Mouse (Mus musculus): ENCODE data around the gene Atp5g2. TPM values are rescaled to one million over a fixed set of nuclear protein-coding genes. Genes with fewer than 3 reads are reported as not detected.

The Atp5g2 gene
- total RNA-seq, 1 experiment, result 448 TPM

DNA sequence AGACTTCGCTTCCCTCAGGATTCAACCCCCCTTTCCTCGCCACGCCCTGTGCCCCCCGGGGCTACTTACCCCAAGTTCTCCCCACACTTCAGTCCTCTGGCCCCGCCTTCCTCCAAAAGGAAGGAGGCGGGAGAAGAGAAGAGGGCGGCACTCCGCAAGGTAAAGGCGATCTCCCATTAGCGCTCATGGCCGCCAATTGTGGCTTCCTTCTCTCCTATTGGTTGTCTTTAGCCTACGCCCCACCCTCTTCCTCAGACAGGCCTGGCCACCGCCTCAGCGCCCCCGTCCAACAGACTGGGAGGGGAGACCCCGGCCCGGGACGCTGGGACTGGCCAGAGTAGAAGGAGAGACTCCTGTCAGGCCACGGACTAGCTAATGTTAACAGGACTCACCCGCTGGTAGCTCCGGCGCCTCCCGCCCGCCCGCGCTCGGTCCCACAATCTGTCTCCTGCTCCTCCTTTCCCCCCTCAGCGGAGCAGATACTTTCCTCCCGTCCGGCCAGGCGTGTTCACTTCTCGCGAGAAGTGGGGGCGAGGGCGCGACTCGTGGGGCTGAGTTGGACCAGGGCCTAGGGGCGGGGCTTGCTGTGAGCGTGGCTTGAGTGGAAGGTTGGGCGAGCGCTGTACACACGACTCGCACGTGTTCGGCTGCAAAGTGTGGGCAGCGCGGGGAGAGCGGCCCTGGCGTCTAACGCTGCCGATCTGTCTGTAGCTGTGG is 47.0 kb downstream of the Atp5g2 start, which contains the start of the genes Gm28047 and Atf7:
TSS of gene Gm28047 (minus strand) at position 98 of the 717 bp plus-strand sequence.
TSS of gene Atf7 (minus strand) at position 495 of the 717 bp plus-strand sequence.
- Histone ChIP-seq H3K36me3 (ENCODE audit: control insufficient read depth, insufficient read depth, low read length, poor library complexity, severe bottlenecking) (no peaks in the 10 kb centered on the region), H3K27ac (ENCODE audit: insufficient read depth, low read depth, low read length, poor library complexity, severe bottlenecking) (peak within 1 kb of the TSS; percentile 93), H3K9ac (ENCODE audit: insufficient read depth, low read depth, low read length, poor library complexity, severe bottlenecking) (peak within 1 kb of the TSS; percentile 92), H3K4me3 (ENCODE audit: insufficient read depth in 1 of 2, low read depth in 1 of 2, low read length in 2 of 2, poor library complexity in 1 of 2, severe bottlenecking in 1 of 2) (peak within 1 kb of the TSS; percentile 81 to 87), H3K9me3 (ENCODE audit: control insufficient read depth, insufficient read depth, low read depth, low read length) (no peaks in the 10 kb centered on the region), H3K4me1 (ENCODE audit: control insufficient read depth in 2 of 2, insufficient read depth in 2 of 2, low read length in 2 of 2, poor library complexity in 1 of 2) (peaks cover 2% of the 10 kb centered on the region in 2 experiments; a peak in 1 of 4 replicates)
- no peak for TF ChIP-seq ZNF384 (IDR thresholded peaks at IDR 0.05; ENCODE audit: low read depth, low read length)
- no peak for TF ChIP-seq ZC3H11A (IDR thresholded peaks at IDR 0.05; ENCODE audit: borderline replicate concordance, low read depth, low read length)
- TF ChIP-seq MAFK (IDR thresholded peaks at IDR 0.05; ENCODE audit: insufficient read depth, low read depth, low read length), result no peak
- TF ChIP-seq HCFC1 (IDR thresholded peaks at IDR 0.05; ENCODE audit: borderline replicate concordance, insufficient read depth, low read length), result peak; percentile 11; the same call in 1 of the 2 replicates
- peak; percentile 96 for TF ChIP-seq CHD2 (IDR thresholded peaks at IDR 0.05; ENCODE audit: low read depth, low read length)
- peak; percentile 99 for DNase-seq (ENCODE audit: low read depth, low spot score)
- in situ Hi-C loops (cut with MboI; ENCODE audit: low sequenced_read_pairs in 2 of 2, unreplicated experiment in 2 of 2), result no loop called here

- peaks cover 2% of the 10 kb centered on the region in 2 experiments; a peak in 1 of 4 replicates for H3K4me1 ChIP-seq (ENCODE audit: control insufficient read depth in 2 of 2, insufficient read depth in 2 of 2, low read length in 2 of 2, poor library complexity in 1 of 2)
- H3K27ac ChIP-seq (ENCODE audit: insufficient read depth, low read depth, low read length, poor library complexity, severe bottlenecking), result no peak overlapping the region
- in situ Hi-C loops (cut with MboI; ENCODE audit: low sequenced_read_pairs in 2 of 2, unreplicated experiment in 2 of 2), result no loop called here
- DNase-seq (ENCODE audit: low read depth, low spot score), result no peak
- H3K4me3 ChIP-seq (ENCODE audit: insufficient read depth in 1 of 2, low read depth in 1 of 2, low read length in 2 of 2, poor library complexity in 1 of 2, severe bottlenecking in 1 of 2), result peak overlapping the region; percentile 81 to 87
- H3K9me3 ChIP-seq (ENCODE audit: control insufficient read depth, insufficient read depth, low read depth, low read length), result no peaks in the 10 kb centered on the region
- peak overlapping the region; percentile 91 for H3K9ac ChIP-seq (ENCODE audit: insufficient read depth, low read depth, low read length, poor library complexity, severe bottlenecking)
- no peak for TF ChIP-seq CHD2 (IDR thresholded peaks at IDR 0.05; ENCODE audit: low read depth, low read length)
- TF ChIP-seq MAFK (IDR thresholded peaks at IDR 0.05; ENCODE audit: insufficient read depth, low read depth, low read length), result no peak
- no peak for TF ChIP-seq ZC3H11A (IDR thresholded peaks at IDR 0.05; ENCODE audit: borderline replicate concordance, low read depth, low read length)
- no peak for TF ChIP-seq ZNF384 (IDR thresholded peaks at IDR 0.05; ENCODE audit: low read depth, low read length)
- TF ChIP-seq HCFC1 (IDR thresholded peaks at IDR 0.05; ENCODE audit: borderline replicate concordance, insufficient read depth, low read length), result no peak
- H3K36me3 ChIP-seq (ENCODE audit: control insufficient read depth, insufficient read depth, low read length, poor library complexity, severe bottlenecking), result no peaks in the 10 kb centered on the region
Measured at GRCm38 (mm10) chr15:102624291-102624969, 47.7 kb downstream of the Atp5g2 start.

GRCm38 (mm10) chr15:102623121-102623520 is 49.0 kb downstream of the Atp5g2 start:
- Histone ChIP-seq H3K27ac (ENCODE audit: insufficient read depth, low read depth, low read length, poor library complexity, severe bottlenecking) (no peak overlapping the region), H3K9ac (ENCODE audit: insufficient read depth, low read depth, low read length, poor library complexity, severe bottlenecking) (no peak overlapping the region), H3K36me3 (ENCODE audit: control insufficient read depth, insufficient read depth, low read length, poor library complexity, severe bottlenecking) (no peaks in the 10 kb centered on the region), H3K4me3 (ENCODE audit: insufficient read depth in 1 of 2, low read depth in 1 of 2, low read length in 2 of 2, poor library complexity in 1 of 2, severe bottlenecking in 1 of 2) (no peak overlapping the region), H3K9me3 (ENCODE audit: control insufficient read depth, insufficient read depth, low read depth, low read length) (no peaks in the 10 kb centered on the region), H3K4me1 (ENCODE audit: control insufficient read depth in 2 of 2, insufficient read depth in 2 of 2, low read length in 2 of 2, poor library complexity in 1 of 2) (peaks cover 2% of the 10 kb centered on the region in 2 experiments; a peak in 1 of 4 replicates)
- TF ChIP-seq MAFK (IDR thresholded peaks at IDR 0.05; ENCODE audit: insufficient read depth, low read depth, low read length) (no peak), ZNF384 (IDR thresholded peaks at IDR 0.05; ENCODE audit: low read depth, low read length) (no peak), HCFC1 (IDR thresholded peaks at IDR 0.05; ENCODE audit: borderline replicate concordance, insufficient read depth, low read length) (no peak), ZC3H11A (IDR thresholded peaks at IDR 0.05; ENCODE audit: borderline replicate concordance, low read depth, low read length) (no peak), CHD2 (IDR thresholded peaks at IDR 0.05; ENCODE audit: low read depth, low read length) (no peak)
- no peak for DNase-seq (ENCODE audit: low read depth, low spot score)
- in situ Hi-C loops (cut with MboI; ENCODE audit: low sequenced_read_pairs in 2 of 2, unreplicated experiment in 2 of 2), result no loop called here

DNA sequence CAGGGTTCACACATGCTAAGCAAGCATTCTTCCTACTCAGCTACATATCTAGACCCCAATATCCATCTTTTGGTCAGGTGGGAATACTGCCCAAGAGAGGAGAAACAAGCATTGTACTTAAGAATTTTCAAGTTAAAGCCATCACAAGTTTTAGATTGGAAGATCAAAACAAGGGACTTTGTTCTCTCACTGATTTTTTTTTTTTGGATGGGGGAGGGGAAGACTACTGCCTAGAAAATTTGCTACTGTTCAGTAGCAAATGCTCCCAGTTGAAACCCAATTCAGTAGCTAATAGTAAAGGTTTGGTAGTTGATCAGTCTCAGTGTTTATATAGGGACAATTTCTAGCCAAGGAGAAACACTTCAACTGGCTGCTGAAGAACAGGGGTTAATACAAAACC is 49.6 kb downstream of the Atp5g2 start:
- Histone ChIP-seq H3K9me3 (ENCODE audit: control insufficient read depth, insufficient read depth, low read depth, low read length) (no peaks in the 10 kb centered on the region), H3K27ac (ENCODE audit: insufficient read depth, low read depth, low read length, poor library complexity, severe bottlenecking) (no peak overlapping the region), H3K9ac (ENCODE audit: insufficient read depth, low read depth, low read length, poor library complexity, severe bottlenecking) (no peak overlapping the region), H3K4me1 (ENCODE audit: control insufficient read depth in 2 of 2, insufficient read depth in 2 of 2, low read length in 2 of 2, poor library complexity in 1 of 2) (peaks cover 2% of the 10 kb centered on the region in 2 experiments; a peak in 1 of 4 replicates), H3K36me3 (ENCODE audit: control insufficient read depth, insufficient read depth, low read length, poor library complexity, severe bottlenecking) (no peaks in the 10 kb centered on the region), H3K4me3 (ENCODE audit: insufficient read depth in 1 of 2, low read depth in 1 of 2, low read length in 2 of 2, poor library complexity in 1 of 2, severe bottlenecking in 1 of 2) (no peak overlapping the region)
- TF ChIP-seq ZNF384 (IDR thresholded peaks at IDR 0.05; ENCODE audit: low read depth, low read length) (no peak), ZC3H11A (IDR thresholded peaks at IDR 0.05; ENCODE audit: borderline replicate concordance, low read depth, low read length) (no peak), CHD2 (IDR thresholded peaks at IDR 0.05; ENCODE audit: low read depth, low read length) (no peak), HCFC1 (IDR thresholded peaks at IDR 0.05; ENCODE audit: borderline replicate concordance, insufficient read depth, low read length) (no peak), MAFK (IDR thresholded peaks at IDR 0.05; ENCODE audit: insufficient read depth, low read depth, low read length) (no peak)
- in situ Hi-C loops (cut with MboI; ENCODE audit: low sequenced_read_pairs in 2 of 2, unreplicated experiment in 2 of 2), result no loop called here
- no peak for DNase-seq (ENCODE audit: low read depth, low spot score)

All from ES-E14 (cell line).